Mouse (Mus musculus): ENCODE data around the gene Tns1. TPM values are rescaled to one million over a fixed set of nuclear protein-coding genes. Genes with fewer than 3 reads are reported as not detected.
"Not testable (repeated sequence)": the region's sequence is repeated elsewhere in the genome, so short reads cannot be mapped to it uniquely, and the experiment has no call there.

Gene Tns1
- polyA plus RNA-seq, 1 experiment: 192 TPM

DNA sequence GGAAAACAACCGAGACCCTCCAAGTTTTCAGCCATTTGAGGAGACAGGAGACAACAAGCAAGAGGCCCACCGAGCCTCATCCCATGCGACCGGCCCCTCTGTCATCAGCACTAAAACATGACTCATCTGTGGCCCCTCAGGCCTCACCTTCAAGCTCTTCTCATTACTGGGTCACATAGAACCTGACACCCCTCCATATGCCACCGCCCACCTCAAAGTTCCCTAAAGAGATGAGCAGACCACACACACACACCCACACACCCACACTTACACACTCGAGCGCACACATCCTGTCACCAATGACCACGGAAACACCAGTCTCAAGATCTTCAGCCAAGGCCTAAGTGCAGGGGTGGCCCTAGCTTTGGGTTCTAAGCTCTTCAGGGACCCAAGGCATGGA lies 213.5 kb downstream of the Tns1 start:
- DNase-seq (ENCODE audit: low spot score): peak; percentile 16

DNA sequence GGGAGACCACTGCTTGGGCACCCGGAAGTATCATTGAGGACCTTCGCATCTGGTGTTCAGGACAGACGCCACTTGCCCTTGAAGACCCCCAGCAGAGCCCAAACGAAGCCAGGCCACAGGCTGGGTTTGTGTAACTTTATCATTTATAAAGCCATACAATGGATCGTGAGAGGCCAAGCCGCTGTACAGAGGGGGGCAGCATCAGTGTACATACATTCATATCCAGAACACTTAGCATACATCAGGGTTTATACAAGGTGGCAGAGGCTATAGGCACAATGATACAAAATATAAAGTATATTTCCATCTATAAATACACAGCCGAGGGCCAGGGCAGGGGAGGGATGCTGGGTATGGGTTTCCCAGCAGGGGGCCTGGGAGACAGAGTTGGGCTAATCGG lies 214.1 kb downstream of the Tns1 start:
- peak; percentile 16 for DNase-seq (ENCODE audit: low spot score)

DNA sequence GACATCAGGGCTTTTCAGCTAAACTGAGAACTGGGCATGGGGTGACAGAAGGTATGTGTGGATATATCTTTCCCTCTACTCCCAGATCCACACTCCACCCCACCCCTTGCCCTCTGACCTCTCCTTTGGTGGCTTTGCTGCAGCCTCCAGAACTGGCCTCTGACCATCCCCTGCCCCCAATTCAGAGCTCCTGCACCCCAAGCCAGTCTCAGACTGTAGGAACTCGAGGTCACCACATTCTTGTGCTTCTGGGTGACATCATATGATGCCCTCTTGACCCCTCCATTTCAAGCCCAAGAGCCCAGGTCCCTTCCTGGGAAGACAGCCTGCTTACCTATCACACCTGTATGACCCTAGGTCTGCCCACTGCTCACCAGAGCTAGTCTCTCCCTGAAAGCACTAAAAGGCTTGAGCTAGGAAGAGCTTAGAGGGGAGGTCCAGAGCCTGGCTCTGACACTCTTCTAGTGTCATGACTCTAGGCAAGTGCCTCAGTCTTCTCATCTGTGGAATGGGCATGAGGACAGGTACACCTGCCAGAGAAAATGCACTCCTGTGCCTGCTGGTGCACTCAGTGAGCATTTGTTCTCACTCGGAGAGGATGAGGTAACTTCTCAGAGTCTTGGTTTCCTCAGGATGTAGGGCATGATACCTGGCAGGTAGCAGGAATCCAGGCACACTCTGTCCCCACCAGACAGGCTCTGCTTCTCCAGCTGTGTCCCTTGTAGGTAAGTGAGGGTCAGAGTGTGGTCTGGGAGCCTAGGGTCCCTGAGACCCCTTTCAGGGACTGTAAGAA lies 214.9 kb downstream of the Tns1 start:
- DNase-seq (ENCODE audit: low spot score): peak; percentile 22

DNA sequence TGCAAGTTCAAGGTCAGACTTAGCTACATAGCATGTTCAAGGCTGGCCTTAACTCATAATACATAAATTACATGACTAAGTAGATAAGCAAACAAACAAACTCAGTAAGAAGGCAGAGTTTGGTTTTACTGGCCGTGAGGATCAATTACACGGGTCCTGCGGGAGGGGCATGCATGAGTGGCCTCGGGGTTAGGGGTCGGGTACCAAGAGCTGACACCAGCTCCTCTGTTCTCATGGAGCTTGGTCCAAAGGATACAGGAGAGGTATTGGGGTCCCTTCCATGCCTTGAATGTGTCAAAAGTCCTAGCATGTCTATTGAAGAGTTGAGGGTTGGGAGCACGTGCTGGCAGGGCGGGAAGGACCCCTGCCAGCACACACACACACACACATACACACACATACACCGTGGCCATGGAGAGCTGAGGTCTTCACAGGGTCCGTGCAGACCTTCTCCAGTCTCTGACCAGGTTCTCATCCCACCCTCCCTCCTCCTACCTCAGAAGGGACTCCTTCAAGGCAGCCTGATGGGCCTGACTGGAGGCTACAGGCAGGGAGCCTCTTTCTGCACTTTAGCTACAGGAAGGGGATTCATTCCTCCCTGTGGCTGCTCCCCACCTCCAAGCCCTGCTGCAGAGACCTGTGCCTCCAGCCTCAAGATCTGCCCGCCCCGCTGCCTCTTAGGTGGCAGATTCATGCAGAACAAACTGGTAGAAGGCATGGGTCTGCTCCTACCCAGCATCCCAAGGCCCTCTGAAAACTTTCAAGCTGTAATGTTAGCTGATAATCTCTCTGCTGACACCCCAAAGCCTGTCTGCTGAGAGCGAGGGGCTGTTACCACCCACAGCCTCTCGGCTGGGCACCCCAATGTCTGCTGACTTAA lies 215.9 kb downstream of the Tns1 start:
- DNase-seq (ENCODE audit: low spot score): peak; percentile 22

DNA sequence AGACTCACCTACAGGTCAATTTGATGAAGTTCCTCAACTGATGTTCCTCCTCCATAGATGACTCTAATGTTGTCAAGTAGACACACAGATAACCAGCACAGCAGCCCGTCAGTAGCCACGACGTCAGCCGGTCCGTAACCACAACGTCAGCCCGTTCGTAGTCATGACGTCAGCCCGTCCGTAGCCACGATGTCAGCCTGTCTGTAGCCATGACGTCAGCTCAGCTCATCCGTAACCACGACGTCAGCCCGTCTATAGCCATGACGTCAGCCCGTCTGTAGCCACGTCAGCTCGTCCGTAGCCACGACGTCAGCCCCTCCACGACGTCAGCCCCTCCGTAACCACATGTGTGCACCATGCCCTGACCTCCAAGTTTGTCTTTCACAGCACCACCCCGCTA lies 217.1 kb downstream of the Tns1 start:
- DNase-seq (ENCODE audit: low spot score): peak; percentile 13

DNA sequence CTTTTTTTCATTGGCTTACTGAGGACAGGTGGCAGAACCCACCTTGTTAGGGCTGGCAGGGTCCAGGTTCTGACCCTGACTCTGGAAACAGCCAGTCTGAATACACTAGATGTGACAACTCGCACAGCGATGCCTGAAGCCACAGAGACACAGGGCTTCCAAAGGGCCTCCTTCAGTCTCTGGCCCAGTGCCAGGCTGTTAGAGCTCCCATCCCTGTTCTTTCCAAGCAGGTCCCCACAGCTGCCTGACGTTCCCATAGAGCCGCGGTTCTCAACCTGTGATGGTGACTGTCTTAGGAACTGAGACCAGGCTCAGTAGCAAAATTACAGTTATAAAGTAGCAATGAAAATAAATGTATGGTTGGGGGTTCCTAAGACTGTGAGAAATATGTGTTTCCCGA lies 217.9 kb downstream of the Tns1 start:
- DNase-seq (ENCODE audit: low spot score): peak; percentile 16

DNA sequence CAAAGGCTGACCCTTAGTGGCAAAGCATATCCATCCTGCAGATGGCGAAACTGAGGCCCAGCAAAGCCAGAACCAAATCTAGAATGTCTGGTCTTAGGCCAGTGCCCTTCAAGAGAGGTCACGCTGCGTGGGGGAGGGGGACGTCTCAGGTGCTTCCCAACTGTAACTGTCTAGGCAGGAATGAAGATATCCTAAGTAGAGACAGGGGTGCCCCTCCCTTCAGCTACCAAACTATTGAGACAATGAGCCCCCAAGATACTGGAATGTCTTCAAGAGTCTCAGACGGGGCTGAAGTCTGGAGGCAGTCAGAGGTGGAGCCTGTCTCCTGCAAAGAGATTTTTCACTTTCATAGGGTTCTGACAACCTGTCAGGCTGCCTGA lies 218.4 kb downstream of the Tns1 start:
- peak; percentile 22 for DNase-seq (ENCODE audit: low spot score)

DNA sequence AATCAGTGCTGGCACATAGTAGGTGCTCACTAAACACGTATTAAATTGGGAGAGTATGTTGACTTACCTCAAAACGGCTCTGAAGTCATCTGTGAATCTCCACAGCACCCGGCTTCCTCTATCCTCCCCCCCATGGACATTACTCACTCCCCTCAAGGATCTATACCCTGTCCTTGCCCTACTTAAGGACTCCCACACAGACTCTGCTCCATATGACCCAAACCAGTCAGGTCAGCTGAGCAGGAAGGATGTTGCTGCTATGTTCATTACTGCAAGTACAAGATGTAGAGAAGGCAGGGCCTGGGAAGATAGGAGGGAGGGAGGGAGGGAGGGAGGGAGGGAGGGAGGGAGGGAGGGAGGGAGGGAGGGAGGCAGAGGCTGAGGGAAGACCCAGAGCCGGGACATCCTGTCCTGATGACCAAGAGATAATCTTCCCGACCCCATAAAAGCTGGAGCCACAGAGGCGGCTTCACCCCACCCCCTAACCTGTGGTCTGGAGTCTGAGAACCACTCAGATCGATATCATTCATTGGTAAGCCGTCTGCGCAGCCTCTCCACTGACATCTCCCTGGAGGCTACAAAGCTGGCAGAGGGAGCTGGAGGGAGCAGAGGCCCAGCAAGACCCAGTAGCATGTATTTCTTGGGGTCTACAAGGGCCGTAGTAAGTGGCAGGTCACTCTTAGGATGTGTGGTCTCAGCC lies 219.0 kb downstream of the Tns1 start:
- DNase-seq (ENCODE audit: low spot score): peak; percentile 18

DNA sequence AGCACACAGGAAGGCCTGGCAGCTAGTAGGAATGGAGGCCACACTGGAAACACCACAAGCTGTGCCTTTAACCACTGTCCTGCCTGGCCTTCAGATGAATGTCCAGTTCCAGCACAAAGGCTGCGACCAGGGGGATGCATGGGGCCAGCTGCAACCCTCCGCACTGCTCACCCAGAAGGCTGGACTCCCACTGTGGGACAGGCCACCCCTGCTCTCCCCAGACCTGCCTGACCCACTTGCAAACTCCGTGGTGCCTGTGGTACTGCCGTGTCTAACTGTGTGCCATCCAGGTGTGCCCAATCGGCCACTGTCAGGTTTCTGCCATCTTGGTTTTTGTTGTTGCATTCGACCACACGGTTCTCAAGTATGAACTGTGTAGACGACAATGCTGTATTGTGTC lies 219.6 kb downstream of the Tns1 start:
- no peak for DNase-seq (ENCODE audit: low spot score)

DNA sequence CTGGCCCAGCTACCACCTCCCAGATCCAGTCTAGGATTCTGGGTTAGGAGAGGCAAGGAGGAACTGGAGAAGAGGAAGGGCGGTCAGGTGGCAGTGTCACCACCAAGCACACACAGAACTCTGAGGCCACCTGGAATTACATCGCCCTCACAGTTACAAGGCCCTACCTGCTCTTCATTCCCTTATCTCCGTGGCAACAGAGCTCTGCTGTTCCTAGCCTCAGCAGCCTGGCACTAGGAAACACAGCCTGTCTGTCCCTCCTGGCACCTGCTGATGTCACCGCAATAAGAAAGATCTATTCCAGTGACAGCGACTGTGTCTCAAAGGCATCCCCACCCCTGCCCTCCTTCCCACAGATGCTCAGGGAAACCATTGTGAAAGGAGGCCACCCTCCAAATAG lies 221.2 kb downstream of the Tns1 start:
- DNase-seq (ENCODE audit: low spot score): no peak

DNA sequence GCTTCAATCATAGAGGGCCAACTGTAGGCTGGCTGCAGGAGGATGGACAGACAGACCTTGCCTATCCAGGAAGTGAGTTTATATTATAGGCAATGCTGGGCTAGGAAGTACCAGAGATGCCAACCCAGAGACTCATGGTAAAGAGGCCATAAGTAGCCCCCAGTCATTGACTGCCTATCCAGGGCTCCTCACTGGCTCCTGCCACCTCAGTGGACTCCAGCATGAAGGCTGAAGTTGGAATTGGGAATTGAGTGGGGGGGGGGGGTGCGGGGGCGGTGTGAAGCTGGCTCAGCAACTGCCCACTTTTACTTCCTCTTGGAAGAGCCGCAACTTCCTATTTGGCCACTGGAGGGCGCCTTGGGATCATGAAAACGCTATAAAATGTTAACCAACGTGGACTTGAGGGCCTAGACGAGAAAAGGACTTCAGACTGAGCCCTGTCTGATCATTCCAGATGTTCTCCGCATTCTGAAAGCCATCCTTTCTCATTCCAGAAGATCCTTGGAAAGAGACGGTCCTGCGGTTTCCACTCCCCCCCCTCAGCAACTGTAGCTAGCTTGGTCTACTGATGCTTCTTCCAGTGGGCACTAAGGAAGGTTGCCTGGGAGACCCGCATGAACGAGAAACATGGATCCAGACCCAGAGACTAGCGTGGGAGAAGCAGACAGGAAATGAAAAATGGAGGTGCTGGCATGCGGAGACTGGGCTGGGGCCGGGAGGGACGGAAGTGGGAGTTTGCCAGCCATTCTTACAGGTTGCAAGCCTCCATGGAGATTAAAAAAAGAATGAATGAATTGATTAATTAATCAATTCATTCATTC lies 221.9 kb downstream of the Tns1 start:
- DNase-seq (ENCODE audit: low spot score): no peak

DNA sequence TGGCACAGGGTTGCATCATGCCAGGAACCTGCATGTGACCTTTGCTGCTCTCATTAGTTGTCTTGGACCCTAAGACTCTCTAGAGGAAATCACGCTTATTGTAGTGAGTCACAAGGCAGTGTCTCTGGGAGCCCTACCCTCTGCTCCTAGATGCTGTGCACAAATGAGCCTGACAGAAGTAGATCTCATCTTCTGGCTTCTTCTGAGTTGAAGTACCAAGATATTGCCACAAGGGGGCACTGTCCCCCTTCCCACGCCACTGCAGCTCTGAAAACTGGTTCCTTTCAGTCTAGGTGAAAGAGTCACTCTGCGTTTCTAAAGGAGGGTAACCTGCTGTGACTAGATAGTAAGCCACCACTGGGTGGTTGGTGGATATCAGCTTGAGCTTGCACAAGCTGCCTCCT lies 222.8 kb downstream of the Tns1 start:
- no peak for DNase-seq (ENCODE audit: low spot score)

DNA sequence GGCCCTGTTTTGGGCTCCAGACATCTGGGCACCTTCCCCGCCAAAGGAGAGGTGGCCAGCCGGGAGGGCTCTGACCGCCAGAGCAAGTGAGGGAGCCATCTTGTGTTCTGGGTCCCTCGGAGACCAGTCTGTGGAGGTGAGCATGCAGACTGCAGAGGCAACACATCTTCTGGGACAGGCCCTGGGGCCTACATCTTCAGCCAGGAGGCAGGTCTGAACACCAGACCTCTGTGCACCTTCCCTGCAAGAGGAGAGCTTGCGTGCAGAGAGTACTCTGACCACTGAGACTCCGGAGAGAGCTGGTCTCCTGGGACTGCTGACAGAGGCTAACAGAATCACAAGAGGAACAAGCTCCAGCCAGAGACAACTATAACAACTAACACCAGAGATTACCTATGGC lies 228.8 kb downstream of the Tns1 start:
- not testable (repeated sequence) for DNase-seq (ENCODE audit: low spot score)

DNA sequence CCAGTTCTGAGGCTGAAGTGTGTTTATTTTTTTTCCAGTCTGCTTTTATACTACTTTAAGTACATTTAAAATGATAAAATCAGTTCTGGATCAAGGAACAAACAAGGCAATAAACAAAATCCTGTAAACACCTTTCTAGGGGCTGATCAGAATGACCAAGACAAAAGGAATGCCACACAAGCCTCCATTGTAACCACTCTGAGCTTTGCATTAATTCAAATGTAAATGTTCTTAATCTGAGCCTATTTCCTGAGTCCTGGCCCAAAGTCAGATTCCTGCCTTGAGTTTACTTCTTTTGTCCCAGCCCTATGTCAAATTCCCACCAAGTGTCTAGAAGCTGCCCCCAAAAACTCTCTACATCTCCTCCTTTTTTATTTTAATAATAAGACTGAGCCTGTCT lies 243.5 kb downstream of the Tns1 start:
- no peak for DNase-seq (ENCODE audit: low spot score)

DNA sequence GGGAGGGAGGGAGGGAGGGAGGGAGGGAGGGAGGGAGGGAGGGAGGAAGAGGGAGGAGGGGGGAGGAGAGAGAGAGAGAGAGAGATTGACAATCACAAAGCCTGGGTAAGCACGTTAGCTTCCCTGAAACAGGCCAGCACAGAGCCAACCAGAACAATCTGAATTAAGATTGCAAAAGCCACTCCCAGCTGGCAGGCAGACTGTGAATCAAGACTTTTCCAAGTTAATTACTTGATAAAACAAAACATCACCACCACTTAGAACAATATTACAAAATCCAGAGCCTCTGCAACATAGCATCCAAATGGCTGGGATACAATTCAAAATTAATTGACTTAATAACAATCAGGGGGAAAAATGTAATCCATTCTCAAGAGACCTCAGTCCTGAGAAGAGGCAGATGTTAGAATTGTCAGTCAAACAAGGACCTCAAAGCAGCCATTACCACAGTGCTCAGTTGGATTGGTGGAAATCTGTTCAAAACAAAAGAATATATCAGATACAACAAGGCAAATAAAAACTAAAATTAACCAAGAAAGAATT lies 248.5 kb downstream of the Tns1 start:
- DNase-seq (ENCODE audit: low spot score): no peak

DNA sequence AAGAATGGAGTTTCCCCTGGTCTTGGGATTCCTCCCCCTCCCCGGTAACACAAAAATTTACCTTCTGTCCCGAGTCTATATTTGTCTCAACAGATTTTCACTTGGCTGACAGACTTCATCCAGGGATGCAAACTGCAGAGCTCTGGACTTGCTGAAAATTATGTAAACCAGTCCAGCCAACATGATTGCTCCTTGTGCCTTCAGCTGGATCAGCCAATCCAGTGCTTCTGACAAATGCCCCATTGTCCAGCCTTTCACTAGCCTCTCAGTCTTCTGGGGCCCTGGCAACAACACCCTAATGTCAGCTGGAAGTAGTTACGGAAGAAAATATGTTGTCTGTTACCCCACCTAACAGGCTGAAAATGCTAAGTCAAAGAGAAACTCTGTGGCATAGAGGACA lies 259.9 kb downstream of the Tns1 start:
- no peak for DNase-seq (ENCODE audit: low spot score)

DNA sequence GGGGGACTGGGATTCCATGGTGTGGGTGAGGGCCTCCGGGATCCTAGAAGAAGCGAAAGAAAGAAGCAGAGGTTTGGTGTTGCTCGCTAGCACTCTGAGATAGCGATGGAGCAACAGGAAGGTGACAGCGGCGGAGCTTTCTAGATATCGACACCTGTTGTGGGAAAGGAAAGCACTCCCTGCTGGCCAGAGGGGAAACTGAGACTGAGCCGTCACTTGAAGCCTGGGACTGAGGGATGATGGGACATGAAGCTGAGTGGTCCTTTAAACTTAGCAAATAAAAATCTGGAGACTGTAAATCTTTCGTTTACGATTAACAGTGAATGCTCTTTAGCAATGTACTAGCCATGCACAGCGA lies 261.2 kb downstream of the Tns1 start:
- no peak for DNase-seq (ENCODE audit: low spot score)

DNA sequence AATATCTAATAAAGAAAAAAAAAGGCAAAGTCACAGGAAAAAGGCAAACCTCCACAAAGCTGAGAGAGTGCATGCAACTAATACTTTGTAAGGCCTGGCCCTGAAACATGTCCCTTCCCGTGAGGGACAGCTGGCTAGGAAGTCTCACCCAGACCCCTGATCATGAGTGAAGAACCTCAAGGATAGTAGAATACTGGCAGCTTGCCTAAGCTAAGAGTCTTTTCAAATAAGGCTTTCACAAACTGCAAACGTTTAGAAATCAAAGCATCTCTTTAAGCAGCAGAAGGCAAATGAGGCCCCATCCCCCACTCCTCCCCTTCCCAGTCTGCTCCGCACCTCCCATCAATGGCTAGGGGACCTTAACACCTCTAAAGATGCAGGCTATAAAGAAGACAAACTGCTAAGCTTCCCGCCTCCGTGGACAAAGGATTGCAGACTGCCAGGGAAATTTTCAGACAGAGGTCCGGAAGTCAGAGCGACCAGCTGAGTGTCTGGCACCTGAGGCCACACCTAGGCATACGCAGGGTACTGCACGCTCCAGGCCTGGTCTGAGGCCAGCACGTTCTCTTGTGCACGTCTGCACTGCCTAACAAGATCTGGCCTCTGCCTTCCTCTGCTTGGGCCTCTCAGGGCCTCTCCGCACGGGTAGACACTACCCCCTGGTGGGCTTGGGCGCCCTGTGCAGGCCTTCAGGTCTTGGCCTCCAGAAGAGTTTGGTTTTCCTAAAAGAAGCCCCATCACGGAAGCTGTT lies 261.8 kb downstream of the Tns1 start:
- DNase-seq (ENCODE audit: low spot score): peak; percentile 36

DNA sequence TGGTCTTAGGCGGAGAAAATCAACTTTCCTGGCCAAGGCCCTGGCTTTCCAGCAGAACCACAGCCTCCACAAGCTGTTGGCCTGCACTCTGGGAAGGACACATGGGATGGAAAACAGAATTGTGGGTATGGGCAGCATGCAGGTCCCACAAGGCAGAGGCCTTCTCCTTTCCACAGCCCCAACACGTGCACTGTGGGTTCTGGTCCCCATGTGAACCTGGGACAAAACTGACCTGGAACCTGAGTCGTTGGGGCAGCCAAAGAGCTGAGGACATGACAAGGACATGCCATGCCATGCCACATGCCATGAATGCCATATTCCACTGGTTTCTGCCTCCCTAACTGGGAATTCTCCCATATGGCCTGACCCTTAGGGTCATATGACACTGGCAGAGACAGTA lies 263.8 kb downstream of the Tns1 start:
- DNase-seq (ENCODE audit: low spot score): no peak
